Mouse (Mus musculus) lung, adult 2 months (tissue): ENCODE results near the gene Hdac6. TPM values are rescaled to one million over a fixed set of nuclear protein-coding genes. Genes with fewer than 3 reads are reported as not detected.

Experiments used
- DNase-seq: peaks from one replicate; pipeline ENCODE4 v3.0.0; 2022
- H3K4me1 ChIP-seq: fragments of 200-500 bp; 2 replicates; pipeline ENCODE4 v1.6.1; 2011; ENCODE audit warnings: low read length; ENCODE audit not compliant: control insufficient read depth, insufficient read depth
- H3K4me3 ChIP-seq: fragments of 200-500 bp; replicated peaks from 2 replicates; pipeline ENCODE3; 2011; ENCODE audit warnings: low read depth, mild to moderate bottlenecking, control low read depth, low read length; ENCODE audit errors: extremely low read depth
- CTCF ChIP-seq: fragments of 200-500 bp; IDR thresholded peaks from 2 replicates; pipeline ENCODE4 v1.5.1; 2011; ENCODE audit warnings: mild to moderate bottlenecking, low read length, control low read depth; ENCODE audit not compliant: insufficient read depth
- POLR2A ChIP-seq: fragments of 200-500 bp; IDR thresholded peaks from 2 replicates; pipeline ENCODE4 v1.6.1; 2011; ENCODE audit warnings: low read depth, mild to moderate bottlenecking, control low read depth, low read length, borderline replicate concordance; ENCODE audit errors: extremely low read depth
- WGBS: fragments of 180-500 bp; shearing (Covaris S2); methylation state at CpG from one replicate; pipeline ENCODE4 v1.1.7; 2018; 5-methylcytosine and 5-hydroxymethylcytosine counted together
- polyA plus RNA-seq: library from polyadenylated mRNA; depleted of rRNA; stranded (reverse); fragments of >200 nt; gene quantifications from 2 replicates; pipeline ENCODE4 v1.2.3, GENCODE M21; 2012

Hdac6 gene
- polyA plus RNA-seq, 1 experiment = 22.8 TPM

GRCm38 (mm10) chrX:7966161-7966560 is 18.5 kb upstream of the Hdac6 start:
- DNase-seq = no peak
- Histone ChIP-seq H3K4me3 (no peak overlapping the region), H3K4me1 (no peaks in the 10 kb centered on the region)
- WGBS = 59% methylated on average over 4 of the region's 4 CpGs
- no peak for TF ChIP-seq POLR2A
- no peak for TF ChIP-seq CTCF

DNA sequence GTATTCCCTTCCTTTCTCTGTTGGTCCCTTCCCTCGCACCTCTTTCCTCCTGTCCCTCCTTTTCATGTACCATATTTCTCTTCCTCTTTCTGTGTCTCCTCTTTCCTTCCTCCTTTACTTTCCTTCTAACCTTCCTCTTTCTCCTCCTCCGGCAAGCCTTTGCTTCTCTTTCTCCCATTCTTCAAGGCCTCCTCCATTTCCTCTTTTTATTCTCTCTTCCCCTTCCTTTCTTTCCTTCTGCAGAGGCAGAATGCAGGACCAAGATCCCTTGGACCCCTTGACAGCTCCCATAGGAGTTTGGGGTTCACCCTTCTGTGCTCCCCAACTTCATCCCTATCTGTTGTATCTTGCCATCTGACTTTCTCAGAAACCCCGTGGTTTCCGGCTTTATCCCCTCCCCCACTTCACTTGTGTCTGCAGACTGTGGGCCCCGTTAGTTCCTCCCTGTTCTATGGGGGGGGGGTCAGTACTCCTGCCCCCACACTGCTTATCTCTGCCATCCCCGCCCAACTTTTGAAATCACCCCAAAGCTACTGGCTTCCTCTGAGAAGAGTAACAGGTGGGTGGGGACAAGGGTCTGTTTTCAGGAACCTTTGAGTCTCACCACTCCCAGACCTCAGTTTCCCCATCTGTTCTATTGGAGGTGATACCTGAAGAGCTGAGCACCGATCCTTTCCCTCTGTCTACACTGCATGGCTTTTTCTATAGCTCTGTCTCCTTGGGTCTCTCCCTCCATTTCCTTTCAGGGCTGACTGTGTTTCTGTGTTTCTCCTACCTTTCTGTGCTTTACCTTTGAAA is 16.3 kb upstream of the Hdac6 start:
- Histone ChIP-seq H3K4me3 (no peak overlapping the region), H3K4me1 (no peaks in the 10 kb centered on the region)
- 59% methylated on average over 7 of the region's 7 CpGs for WGBS
- TF ChIP-seq POLR2A (no peak), CTCF (no peak)
- DNase-seq = no peak

GRCm38 (mm10) chrX:7958868-7959267 is 11.2 kb upstream of the Hdac6 start:
- no peak for TF ChIP-seq CTCF
- no peak for TF ChIP-seq POLR2A
- H3K4me1 ChIP-seq = no peaks in the 10 kb centered on the region
- DNase-seq = no peak
- H3K4me3 ChIP-seq = no peak overlapping the region
- WGBS = 82% methylated on average over 9 of the region's 9 CpGs

- no peak for DNase-seq
- H3K4me1 ChIP-seq = no peaks in the 10 kb centered on the region
- TF ChIP-seq POLR2A (no peak), CTCF (no peak)
- WGBS = 88% methylated on average over 7 of the region's 7 CpGs
- no peak overlapping the region for H3K4me3 ChIP-seq
Observed at GRCm38 (mm10) chrX:7950091-7950490, 2.4 kb upstream of the Hdac6 start.

DNA sequence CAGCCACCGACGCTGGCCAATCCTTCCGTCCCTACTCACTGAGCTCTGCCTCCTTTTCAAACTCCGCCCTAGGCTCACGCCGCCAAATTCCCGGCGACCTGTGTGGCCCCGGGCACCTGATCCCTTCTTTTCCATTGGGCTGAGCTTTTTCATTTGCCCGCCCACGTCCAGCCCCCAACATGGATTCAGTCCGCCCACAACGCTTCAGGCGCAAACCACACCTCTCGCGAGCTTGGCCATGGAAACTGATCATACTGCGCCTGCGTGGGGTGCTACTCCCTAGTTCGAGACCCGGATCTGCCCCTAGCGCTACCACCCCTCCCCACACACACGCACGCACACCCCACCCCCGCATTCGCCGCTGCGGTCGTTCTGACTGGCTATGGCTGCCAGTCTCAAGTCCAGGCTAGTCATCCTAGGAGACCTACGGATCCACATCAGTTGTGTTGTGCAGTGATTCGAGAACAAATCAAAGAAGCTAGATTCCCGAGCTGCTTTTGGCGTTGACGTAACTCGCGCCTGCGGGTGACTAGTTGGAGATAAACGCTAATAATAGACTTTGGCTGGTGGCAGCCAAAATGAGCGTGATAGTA is 307 bp upstream of the Hdac6 start:
- H3K4me1 ChIP-seq = no peaks in the 10 kb centered on the region
- H3K4me3 ChIP-seq = peak overlapping the region; percentile 80
- no peak for TF ChIP-seq POLR2A
- TF ChIP-seq CTCF = no peak
- WGBS = 30% methylated on average over 38 of the region's 38 CpGs
- DNase-seq = peak; percentile 88

DNA sequence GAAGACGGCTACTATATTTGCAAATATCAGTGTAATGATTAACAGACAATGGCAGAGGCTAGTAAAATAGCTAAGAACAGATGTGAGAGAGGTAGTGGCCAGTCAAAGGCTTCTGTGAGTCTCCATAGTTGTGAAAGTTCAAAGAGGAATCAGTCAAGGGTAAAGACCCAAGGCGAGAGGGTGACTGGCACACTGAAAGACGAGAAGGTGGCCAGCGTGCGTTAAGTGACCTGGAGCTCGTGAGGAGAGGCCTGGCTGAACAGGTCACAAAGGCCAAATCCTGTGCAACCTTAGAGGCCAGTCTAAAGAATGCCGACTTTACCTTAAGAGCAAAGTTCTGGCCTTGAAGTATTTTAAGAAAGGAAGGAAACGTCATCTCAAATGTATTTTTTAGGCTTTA is 2.1 kb downstream of the Hdac6 start:
- TF ChIP-seq POLR2A = no peak
- no peak for TF ChIP-seq CTCF
- Histone ChIP-seq H3K4me1 (no peaks in the 10 kb centered on the region), H3K4me3 (no peak overlapping the region)
- DNase-seq = no peak
- WGBS = 81% methylated on average over 8 of the region's 8 CpGs

DNA sequence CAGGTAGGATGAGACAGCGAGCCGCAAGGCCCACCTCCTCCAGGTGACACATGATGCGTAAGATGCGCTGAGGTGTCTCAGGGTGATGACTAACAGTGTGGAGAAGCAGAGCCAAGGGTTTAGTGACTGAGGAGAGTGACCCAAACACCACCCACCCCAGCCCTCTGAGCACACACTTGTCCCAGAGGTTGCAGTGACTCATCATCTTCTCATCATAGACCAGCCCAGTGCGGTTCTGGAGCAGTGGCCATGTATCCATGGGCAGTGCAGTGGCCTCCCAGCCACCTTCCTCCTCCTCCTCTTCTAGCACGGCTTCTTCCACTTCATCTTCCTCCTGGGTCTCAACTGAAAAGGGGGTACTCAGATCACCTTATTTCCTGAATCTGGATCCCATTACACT is 10.0 kb downstream of the Hdac6 start:
- DNase-seq = no peak
- no peak for TF ChIP-seq POLR2A
- no peak for TF ChIP-seq CTCF
- WGBS = 94% methylated on average over 6 of the region's 6 CpGs
- no peaks in the 10 kb centered on the region for H3K4me1 ChIP-seq
- H3K4me3 ChIP-seq = no peak overlapping the region

GRCm38 (mm10) chrX:7936874-7937273 is 10.8 kb downstream of the Hdac6 start:
- Histone ChIP-seq H3K4me3 (no peak overlapping the region), H3K4me1 (no peaks in the 10 kb centered on the region)
- WGBS = 50% methylated on average over 11 of the region's 11 CpGs
- no peak for TF ChIP-seq POLR2A
- TF ChIP-seq CTCF = no peak
- no peak for DNase-seq

GRCm38 (mm10) chrX:7928270-7928790 is 19.4 kb downstream of the Hdac6 start, which contains the start of gene Eras:
Eras (minus strand) TSS chrX:7928607.
- 31% methylated on average over 19 of the region's 19 CpGs for WGBS
- no peaks in the 10 kb centered on the region for H3K4me1 ChIP-seq
- TF ChIP-seq CTCF (no peak), POLR2A (no peak)
- no peak for DNase-seq
- no peak within 1 kb of the TSS for H3K4me3 ChIP-seq

DNA sequence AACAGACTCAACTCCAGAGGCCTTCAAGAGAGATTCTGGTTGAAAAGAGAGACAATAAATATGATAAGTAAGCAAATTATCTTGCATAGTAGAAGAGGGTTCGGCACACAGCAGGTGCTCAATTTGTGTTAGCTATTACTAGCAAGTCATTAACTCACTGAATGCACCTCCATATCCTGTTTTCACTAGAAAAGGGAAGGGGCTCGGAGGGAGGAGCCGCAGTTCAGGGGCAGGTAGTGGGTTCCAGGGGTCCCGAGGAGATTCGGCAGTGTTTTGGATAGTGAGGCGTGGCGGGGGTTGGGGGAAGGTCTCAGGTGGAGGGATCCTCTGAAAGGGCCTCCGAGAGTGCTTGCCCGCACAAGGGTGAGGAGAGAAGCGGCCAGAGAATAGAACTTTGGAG is 20.6 kb downstream of the Hdac6 start:
- no peaks in the 10 kb centered on the region for H3K4me1 ChIP-seq
- 31% methylated on average over 10 of the region's 10 CpGs for WGBS
- no peak overlapping the region for H3K4me3 ChIP-seq
- TF ChIP-seq POLR2A (no peak), CTCF (no peak)
- DNase-seq = no peak
